Mouse (Mus musculus) stomach, postnatal 0 days (tissue): Measurements from ENCODE around the gene Ccdc71l. TPM values are rescaled to one million over a fixed set of nuclear protein-coding genes. Genes with fewer than 3 reads are reported as not detected.

Experiments
- ATAC-seq: fragments of 200-750 bp; cut with Nextera tagmentation; 2 replicates; pipeline ENCODE4 v1.8.0; 2017; ENCODE audit not compliant: low FRiP score, low TSS enrichment
- DNase-seq: peaks from one replicate; pipeline ENCODE4 v3.0.0-alpha.2; 2016; ENCODE audit warnings: low spot score
- H3K27ac ChIP-seq: fragments of 300-500 bp; sonication (generic); replicated peaks from 2 replicates; pipeline ENCODE4 v1.5.1; 2014; ENCODE audit warnings: mild to moderate bottlenecking, control low read depth
- H3K27me3 ChIP-seq: fragments of 300-500 bp; sonication (generic); 2 replicates; pipeline ENCODE4 v1.6.1; 2014; ENCODE audit warnings: low read length; ENCODE audit not compliant: control insufficient read depth, insufficient read depth
- H3K36me3 ChIP-seq: fragments of 300-500 bp; sonication (generic); 2 replicates; pipeline ENCODE4 v1.6.1; 2014; ENCODE audit warnings: low read length, mixed read lengths; ENCODE audit not compliant: control insufficient read depth, insufficient read depth
- H3K4me1 ChIP-seq: fragments of 300-500 bp; sonication (generic); replicated peaks from 2 replicates; pipeline ENCODE4 v1.6.1; 2014; ENCODE audit warnings: antibody characterized with exemption; ENCODE audit not compliant: control insufficient read depth, insufficient read depth
- H3K4me2 ChIP-seq: fragments of 300-500 bp; sonication (generic); replicated peaks from 2 replicates; pipeline ENCODE4 v1.6.1; 2014; ENCODE audit warnings: low read depth, mild to moderate bottlenecking, control low read depth, moderate library complexity
- H3K4me3 ChIP-seq: fragments of 300-500 bp; sonication (generic); 2 replicates; pipeline ENCODE4 v1.5.1; 2014; ENCODE audit warnings: low read depth, low read length, control low read depth
- H3K9ac ChIP-seq: fragments of 300-500 bp; sonication (generic); 2 replicates; pipeline ENCODE4 v1.6.1; 2014; ENCODE audit warnings: mild to moderate bottlenecking, low read length, control low read depth, mixed read lengths
- H3K9me3 ChIP-seq: fragments of 300-500 bp; sonication (generic); 2 replicates; pipeline ENCODE4 v1.6.1; 2016; ENCODE audit warnings: low read length; ENCODE audit not compliant: control insufficient read depth
- CTCF ChIP-seq: IDR thresholded peaks from 2 replicates; pipeline ENCODE4 v1.5.1; 2016; ENCODE audit warnings: antibody characterized with exemption, low read depth, mild to moderate bottlenecking, moderate library complexity
- EP300 ChIP-seq: optimal IDR thresholded peaks from 2 replicates; pipeline ENCODE3; 2016; ENCODE audit warnings: antibody characterized with exemption
- WGBS: fragments of 180-500 bp; shearing (Covaris S2); extraction: QIAGEN DNeasy Blood & Tissue Kit; methylation state at CpG from one replicate; pipeline ENCODE4 v1.1.7; 2014; 5-methylcytosine and 5-hydroxymethylcytosine counted together
- polyA plus RNA-seq: library from polyadenylated mRNA; unstranded; fragments of >200 nt; fragmentation: Nextera tagmentation; extraction: Ambion mirVana; gene quantifications from 2 replicates; pipeline ENCODE4 v1.2.1, GENCODE M21; 2015

Ccdc71l gene
- polyA plus RNA-seq: 3.6 and 4.4 TPM in 2 replicates

DNA sequence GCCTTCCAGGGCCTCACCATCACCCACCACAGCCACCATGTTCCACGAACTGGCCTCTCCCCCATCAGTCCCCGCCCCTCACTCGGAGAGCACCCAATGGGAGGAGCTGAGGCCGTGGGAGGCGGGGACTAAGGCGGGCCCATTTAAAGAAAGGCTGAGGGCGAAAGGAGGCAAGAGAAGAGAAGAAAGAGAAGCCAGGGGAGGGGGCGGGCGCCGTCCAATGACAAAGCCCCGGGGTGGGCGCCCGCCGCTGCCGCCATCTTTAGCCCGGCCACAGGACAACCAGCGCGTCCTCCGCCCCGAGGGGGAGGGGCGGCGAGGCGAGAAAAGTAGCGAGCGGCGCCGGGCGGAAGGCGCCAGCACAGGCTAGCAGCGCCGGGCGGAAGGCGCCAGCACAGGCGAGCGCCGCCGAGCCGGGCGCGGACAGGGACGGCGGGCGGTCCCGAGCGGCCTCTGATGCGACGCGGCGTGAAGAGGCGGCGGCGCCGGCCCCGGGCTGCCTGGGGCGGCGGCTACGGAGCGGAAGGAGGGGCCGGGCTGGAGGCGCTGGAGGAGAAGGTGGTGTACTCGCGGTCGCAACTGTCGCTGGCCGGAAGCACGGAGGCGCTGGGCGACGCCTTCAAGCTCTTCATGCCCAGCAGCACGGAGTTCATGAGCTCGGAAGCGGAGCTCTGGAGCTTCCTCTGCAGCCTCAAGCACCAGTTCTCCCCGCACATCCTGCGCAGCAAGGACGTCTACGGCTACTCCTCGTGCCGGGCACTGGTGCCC lies at the start of gene Ccdc71l:
Ccdc71l (plus strand) TSS at position 177 of the 768 bp plus-strand sequence.
- no peaks in the 10 kb centered on the region for H3K4me1 ChIP-seq
- H3K4me3 ChIP-seq: peak within 1 kb of the TSS; percentile 82
- peak within 1 kb of the TSS; percentile 87 for H3K4me2 ChIP-seq
- H3K9ac ChIP-seq: peak within 1 kb of the TSS; percentile 92
- no peaks in the 10 kb centered on the region for H3K36me3 ChIP-seq
- ATAC-seq: peak; percentile 89
- DNase-seq: peak; percentile 87
- peak within 1 kb of the TSS; percentile 99 for H3K27ac ChIP-seq
- H3K27me3 ChIP-seq: no peaks in the 10 kb centered on the region
- TF ChIP-seq EP300: no peak
- under 1% methylated on average over 71 of the region's 78 CpGs for WGBS
- no peaks in the 10 kb centered on the region for H3K9me3 ChIP-seq

DNA sequence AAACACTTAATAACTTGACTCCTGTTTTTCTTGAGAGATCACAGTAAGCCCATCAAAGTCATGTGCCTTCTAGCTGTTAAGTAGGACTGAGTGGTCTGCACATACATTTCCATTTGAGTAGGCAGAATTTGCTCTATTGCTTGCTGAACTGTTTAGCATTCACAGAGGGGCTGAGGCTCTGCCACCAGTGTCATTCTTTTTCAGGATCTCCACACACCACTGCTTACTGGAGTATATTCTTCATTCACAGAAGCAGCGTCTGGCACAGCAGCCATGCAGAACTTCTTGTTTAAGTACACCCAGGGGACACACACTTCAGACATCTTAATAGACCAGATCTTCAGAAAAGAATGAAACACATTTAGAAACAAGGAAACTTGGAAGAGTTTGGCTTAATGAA lies 39.4 kb upstream of the Ccdc71l start:
- no peak for ATAC-seq
- H3K4me2 ChIP-seq: no peak overlapping the region

DNA sequence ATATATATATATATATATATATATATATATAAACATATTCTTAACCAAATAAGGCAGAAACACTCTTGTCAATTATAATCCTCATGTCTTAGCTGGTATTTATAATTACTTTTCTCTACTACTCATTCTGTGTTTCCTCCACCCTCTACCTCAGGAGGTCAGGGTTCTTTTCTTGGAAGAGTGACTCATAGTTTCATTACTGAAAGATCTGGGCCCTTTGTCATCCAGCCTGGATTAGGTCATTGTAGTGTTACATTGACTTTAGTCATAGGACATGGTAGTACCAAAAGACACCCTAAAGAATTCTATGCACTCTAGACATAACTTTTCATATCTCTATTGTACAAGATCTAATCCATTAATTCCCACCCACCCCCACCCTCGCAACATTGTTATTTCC lies 35.0 kb upstream of the Ccdc71l start:
- no peak overlapping the region for H3K27ac ChIP-seq
- H3K4me2 ChIP-seq: no peak overlapping the region
- ATAC-seq (peak; percentile 86), DNase-seq (no peak)
- no peaks in the 10 kb centered on the region for H3K36me3 ChIP-seq
- H3K4me3 ChIP-seq: no peak overlapping the region
- no peaks in the 10 kb centered on the region for H3K4me1 ChIP-seq
- H3K9ac ChIP-seq: no peak overlapping the region
- WGBS: 59% methylated on average over 1 of the region's 1 CpGs
- H3K27me3 ChIP-seq: no peaks in the 10 kb centered on the region
- no peak for TF ChIP-seq CTCF
- TF ChIP-seq EP300: no peak
- no peaks in the 10 kb centered on the region for H3K9me3 ChIP-seq

More for the DNA sequence above, 39.4 kb upstream of the Ccdc71l start:
- H3K9me3 ChIP-seq: no peaks in the 10 kb centered on the region
- H3K9ac ChIP-seq: no peak overlapping the region
- H3K27me3 ChIP-seq: no peaks in the 10 kb centered on the region
- no peaks in the 10 kb centered on the region for H3K36me3 ChIP-seq
- 61% methylated on average over 1 of the region's 1 CpGs for WGBS
- H3K4me3 ChIP-seq: no peak overlapping the region
- DNase-seq: no peak
- no peak overlapping the region for H3K27ac ChIP-seq
- H3K4me1 ChIP-seq: no peaks in the 10 kb centered on the region
- no peak for TF ChIP-seq CTCF
- TF ChIP-seq EP300: no peak

DNA sequence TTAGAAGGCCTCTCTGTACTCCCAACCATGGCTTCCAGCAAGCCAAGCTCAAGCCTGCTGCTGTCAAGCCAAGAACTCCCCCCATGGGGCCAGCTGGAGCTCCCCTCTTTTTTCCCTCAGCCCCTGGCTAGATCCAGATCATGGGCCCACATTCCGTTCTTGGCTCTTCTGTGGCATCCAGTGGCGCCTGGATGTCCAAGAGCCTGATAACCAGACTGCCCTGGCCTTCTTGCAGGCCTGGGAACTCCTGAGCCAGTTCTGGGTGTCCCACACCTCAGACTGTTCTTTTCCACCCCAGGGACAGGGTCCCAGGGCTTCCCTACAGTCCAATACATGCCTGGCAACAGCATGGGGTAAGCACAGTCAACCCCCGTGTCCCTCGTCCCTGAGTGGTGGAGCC lies 32.4 kb upstream of the Ccdc71l start:
- Histone ChIP-seq H3K27me3 (no peaks in the 10 kb centered on the region), H3K9ac (no peak overlapping the region), H3K27ac (no peak overlapping the region), H3K4me3 (no peak overlapping the region), H3K4me2 (no peak overlapping the region), H3K36me3 (no peaks in the 10 kb centered on the region), H3K4me1 (no peaks in the 10 kb centered on the region), H3K9me3 (no peaks in the 10 kb centered on the region)
- 83% methylated on average over 4 of the region's 4 CpGs for WGBS
- DNase-seq: no peak
- no peak for ATAC-seq
- TF ChIP-seq CTCF: no peak
- TF ChIP-seq EP300: no peak

DNA sequence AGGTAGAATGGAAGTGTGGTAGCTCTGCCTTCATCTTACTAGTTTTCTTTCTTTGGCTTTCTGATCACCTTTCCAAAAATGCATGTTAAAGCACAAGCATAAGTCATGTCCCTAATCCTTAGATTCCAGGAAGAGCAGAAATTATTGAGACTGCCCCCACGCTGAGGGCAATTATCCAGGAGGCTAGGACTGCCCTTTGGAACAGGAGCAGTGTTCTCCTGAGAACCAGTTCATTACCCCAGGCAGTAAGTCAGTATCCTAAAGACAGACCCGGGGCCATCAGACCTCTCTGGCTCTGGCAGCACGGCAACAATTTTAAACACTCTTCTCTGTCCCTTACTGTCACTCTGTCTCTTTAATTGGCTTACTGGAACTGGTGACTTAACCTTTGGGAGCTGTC lies 30.0 kb upstream of the Ccdc71l start:
- 62% methylated on average over 3 of the region's 3 CpGs for WGBS
- TF ChIP-seq CTCF (no peak), EP300 (no peak)
- Histone ChIP-seq H3K9me3 (no peaks in the 10 kb centered on the region), H3K36me3 (no peaks in the 10 kb centered on the region), H3K4me1 (no peaks in the 10 kb centered on the region), H3K27me3 (no peaks in the 10 kb centered on the region), H3K27ac (no peak overlapping the region), H3K4me2 (no peak overlapping the region), H3K9ac (no peak overlapping the region), H3K4me3 (no peak overlapping the region)
- DNase-seq (no peak), ATAC-seq (no peak)

DNA sequence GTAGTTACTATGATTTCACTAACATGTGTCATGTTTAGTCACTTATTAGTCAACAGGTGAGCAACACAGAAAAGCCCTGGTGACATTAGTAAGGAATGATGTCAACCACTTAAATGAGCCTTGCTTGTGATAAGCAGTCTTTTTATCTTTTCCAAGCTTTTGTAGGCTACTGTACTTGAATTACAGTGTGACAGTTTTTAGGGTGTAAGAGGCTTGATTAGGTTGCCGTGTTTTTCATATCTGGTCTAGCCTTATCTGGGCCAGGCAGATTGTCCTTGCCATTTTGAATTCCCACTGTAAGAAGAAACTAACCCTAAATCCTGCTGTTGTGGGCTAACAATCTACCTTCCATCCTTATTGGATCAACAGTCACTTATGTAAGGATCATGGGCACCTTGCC lies 26.6 kb upstream of the Ccdc71l start:
- H3K9ac ChIP-seq: no peak overlapping the region
- DNase-seq (no peak), ATAC-seq (0 out of 2 replicates have a peak, but pooled peaks have one; percentile 35)
- H3K4me3 ChIP-seq: no peak overlapping the region
- no peaks in the 10 kb centered on the region for H3K36me3 ChIP-seq
- no peaks in the 10 kb centered on the region for H3K9me3 ChIP-seq
- no peaks in the 10 kb centered on the region for H3K27me3 ChIP-seq
- H3K27ac ChIP-seq: no peak overlapping the region
- TF ChIP-seq CTCF (no peak), EP300 (no peak)
- WGBS: 62% methylated on average over 1 of the region's 1 CpGs
- no peaks in the 10 kb centered on the region for H3K4me1 ChIP-seq
- no peak overlapping the region for H3K4me2 ChIP-seq
